Mouse (Mus musculus): ENCODE measurements around the gene BC035947.
"Not testable (repeated sequence)": the region's sequence is repeated elsewhere in the genome, so short reads cannot be mapped to it uniquely, and the experiment has no call there.

The BC035947 gene

DNA sequence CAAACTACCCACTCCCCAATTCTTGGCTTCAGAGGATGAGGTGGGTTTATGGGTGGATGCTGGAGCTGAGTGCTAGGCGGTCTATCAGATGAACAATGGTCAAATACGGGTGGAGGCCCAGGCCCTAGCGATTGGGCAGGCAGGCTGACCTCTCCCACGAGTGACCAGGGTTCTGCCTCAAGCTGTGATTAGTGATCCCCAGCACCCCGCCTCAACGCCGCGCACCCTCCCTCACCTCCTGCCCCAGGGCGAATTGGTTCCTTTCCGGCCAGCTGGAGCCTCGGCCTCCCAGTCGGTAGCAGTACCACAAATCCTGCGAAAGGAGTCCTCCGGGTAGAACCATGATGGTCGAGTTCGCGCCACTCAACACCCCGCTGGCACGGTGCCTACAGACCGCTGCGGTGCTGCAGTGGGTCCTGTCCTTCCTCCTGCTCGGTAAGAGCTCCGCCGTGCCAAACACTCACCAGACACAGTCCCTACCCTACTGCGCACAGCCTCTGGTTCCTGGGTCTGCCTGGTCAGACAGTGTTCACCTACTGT is at the start of gene BC035947:
Gene BC035947 (minus strand): TSS at position 538 of the 540 bp plus-strand sequence.
- DNase-seq (ENCODE audit: low read depth in 2 of 2, low spot score in 2 of 2) = no peak

DNA sequence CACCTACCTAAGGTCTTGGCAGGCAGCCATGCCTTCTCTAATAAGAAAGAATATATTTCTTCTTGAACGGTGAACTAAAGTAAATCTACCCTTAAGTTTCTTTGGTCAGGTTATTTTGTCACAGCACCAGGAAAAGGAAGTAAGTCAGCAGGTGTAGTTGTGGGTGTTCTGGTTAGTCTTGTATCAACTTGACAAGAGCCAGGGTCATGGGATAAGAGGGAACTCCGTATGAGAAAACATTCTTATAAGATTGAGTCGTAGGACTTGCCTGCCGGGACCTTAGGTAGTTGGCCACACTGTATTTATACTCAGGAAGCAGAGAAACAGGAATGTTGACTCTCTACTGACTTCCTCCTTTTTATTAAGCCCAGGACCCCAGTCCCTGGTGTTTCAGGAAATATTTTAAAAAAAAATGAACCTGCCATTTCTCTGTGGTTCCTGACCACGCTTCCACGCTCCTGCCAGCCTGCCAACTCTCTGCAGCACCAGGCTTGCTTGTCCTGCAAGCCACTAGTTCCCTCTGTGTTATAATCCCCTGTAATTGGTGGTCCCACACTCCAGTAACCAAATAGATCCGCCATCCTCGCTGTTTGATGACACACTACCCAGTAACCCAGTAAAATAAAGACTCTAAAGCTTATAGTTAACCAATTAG is 42.2 kb upstream of the BC035947 start:
- DNase-seq (ENCODE audit: low read depth in 2 of 2, low spot score in 2 of 2) = no peak

DNA sequence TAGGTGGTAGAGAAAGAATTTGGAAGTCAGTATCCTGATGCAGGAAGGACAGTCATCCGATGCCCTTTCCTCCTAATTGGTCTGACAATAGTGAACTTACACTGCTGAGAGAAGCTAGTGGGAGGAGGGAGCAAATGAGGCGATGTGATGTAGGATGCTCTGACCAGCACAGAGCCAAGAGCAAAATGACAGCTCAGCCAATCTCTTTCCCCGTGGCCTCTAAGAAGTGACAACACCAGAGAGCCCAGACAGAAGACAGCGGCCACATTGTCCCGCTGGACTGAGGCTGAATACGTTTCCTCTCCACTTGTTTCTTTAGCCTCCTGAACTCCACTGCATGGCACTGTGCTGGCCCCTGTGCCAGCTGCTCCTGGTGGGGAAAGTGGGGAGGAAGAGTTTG is 37.0 kb upstream of the BC035947 start:
- DNase-seq (ENCODE audit: low read depth in 2 of 2, low spot score in 2 of 2) = no peak

DNA sequence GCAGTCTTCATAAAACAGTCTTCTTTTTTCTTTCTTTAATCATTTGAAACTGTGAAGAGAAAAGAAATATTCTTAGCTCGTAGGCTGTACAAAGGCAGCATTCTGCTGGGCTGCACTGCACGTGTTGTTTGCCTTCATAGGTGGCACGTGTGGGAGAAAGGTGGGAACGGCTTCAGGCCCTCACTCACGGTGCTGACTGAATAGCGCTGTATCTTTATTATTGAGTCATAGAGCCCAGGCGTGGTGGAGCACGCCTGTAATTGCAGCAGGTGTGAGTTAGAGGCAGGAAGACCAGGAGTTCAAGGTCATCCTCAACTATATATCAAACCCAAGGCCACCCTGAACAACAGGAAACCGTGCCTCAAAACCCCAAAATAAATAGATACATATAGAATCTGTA is 34.3 kb upstream of the BC035947 start:
- no peak for DNase-seq (ENCODE audit: low read depth in 2 of 2, low spot score in 2 of 2)

DNA sequence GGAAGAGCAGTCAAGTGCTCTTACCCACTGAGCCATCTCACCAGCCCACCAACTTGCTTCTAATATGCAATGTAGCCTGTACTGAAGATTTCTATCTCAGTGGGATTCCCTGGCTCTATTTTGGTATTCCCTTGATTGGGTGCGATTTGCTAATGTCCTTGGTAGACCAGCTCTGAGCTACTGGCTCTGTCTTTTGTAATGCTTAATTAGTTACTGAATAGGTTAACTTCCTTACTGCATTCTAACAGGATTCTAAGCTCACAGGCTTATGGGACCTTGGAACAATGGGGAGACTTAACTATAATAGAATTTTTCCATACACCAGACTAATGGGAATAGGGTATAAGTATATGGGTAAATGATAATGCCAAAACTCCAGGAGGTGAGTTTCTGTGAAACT is 31.7 kb upstream of the BC035947 start:
- DNase-seq (ENCODE audit: low read depth in 2 of 2, low spot score in 2 of 2) = not testable (repeated sequence)

DNA sequence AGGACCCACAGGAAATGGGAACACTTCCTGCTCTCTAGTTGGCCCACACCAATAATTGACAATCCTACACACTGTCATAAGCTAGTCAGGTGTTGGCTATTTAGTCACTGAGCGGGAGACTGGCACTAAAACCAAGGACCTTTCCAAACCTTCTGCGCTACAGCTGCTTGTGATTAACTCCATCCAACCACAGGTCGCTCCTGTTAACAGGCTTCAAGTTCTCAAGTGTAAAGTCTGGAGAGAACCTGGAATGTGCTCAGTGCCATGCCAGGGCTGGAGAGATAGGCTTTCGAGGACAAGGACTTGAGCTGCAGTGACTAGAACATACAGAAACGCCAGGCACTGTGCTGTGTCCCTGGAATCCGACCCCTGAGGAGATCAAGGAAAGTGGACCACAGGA is 27.2 kb upstream of the BC035947 start:
- no peak for DNase-seq (ENCODE audit: low read depth in 2 of 2, low spot score in 2 of 2)

DNA sequence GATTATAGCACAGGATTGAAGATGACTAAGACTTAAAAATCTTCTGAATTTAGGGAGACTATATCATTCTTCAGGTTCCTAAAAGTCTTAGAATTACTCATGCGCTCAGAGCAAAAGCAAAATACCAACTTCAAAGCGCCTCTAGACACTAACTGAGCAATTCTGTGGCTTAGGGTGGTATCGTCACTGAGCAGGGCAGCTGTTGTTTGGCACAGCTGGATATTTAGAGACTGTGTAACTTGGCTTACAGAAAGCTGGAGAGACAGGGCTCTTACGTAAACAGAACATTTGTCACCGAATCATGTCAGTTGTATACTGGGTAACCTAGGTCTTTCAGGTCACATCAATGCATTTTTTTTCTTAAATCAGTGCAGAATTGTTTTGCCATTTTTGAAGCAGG is 26.4 kb upstream of the BC035947 start:
- peak; percentile 51 to 52 for DNase-seq (ENCODE audit: low read depth in 2 of 2, low spot score in 2 of 2)

DNA sequence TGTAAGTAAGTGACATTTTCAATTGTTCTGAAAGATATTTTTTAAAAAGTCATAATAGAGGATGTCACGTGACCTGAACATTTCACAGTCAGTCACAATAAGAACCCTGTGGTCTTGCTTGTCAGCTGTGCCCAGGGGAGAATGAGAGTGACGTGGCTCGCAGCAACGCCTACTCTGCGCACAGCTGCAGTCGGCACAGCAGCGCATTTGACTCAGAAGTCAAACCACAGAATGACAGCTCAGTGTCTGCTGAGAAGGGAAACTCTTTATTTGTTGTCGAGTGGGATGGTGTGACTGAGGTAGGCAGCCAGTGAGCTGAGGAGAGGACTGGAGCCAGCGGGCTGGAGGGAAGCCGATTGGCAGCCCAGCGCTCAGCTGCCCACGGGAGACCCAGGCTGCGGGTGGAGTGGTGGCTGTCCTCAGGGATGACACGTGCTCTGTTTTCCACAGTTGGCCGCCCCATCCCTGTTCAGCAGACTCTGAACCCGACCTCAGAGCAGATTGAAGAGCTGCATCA is 25.6 kb upstream of the BC035947 start:
- DNase-seq (ENCODE audit: low read depth in 2 of 2, low spot score in 2 of 2) = peak; percentile 85

DNA sequence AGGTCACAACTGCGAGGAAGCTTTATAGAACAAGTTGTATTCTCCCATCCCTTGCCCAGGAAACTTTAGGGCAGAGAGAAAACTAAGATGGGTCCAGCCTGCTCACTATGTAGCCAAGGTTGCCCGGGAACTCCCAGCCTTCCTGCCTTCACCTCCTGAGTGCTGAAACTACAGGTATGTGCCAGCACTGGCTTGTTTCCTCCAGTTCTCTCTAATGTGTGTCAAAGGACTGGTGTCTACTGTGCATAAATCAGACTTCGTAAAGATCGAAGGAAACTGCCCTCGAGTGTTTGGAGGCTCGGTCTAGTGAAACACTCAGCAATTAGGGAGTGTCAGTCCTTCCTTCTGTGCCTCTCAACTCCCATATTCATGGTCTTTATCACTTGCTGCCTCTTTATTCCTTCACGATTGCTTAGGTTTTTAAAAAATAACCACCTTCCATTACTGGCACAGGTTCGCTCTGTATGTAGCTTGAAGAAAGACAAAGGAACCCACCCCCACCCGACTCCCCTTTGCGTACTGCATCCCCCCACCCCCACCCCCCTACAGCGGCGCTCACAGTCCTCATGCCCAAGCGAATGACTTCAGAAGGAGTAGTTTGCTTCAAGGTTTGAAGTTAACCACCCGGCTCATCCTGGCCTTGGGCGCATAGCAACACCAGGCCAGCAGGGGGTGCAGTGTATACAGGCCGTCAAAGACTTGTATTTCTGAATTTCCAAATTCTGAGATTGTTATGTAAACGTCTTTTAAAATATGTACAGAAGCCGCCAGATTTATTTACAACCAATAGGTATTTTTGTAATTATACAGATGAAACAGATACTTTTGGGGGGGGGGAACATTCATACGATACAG is 24.6 kb upstream of the BC035947 start:
- DNase-seq (ENCODE audit: low read depth in 2 of 2, low spot score in 2 of 2) = peak; percentile 76 to 87

DNA sequence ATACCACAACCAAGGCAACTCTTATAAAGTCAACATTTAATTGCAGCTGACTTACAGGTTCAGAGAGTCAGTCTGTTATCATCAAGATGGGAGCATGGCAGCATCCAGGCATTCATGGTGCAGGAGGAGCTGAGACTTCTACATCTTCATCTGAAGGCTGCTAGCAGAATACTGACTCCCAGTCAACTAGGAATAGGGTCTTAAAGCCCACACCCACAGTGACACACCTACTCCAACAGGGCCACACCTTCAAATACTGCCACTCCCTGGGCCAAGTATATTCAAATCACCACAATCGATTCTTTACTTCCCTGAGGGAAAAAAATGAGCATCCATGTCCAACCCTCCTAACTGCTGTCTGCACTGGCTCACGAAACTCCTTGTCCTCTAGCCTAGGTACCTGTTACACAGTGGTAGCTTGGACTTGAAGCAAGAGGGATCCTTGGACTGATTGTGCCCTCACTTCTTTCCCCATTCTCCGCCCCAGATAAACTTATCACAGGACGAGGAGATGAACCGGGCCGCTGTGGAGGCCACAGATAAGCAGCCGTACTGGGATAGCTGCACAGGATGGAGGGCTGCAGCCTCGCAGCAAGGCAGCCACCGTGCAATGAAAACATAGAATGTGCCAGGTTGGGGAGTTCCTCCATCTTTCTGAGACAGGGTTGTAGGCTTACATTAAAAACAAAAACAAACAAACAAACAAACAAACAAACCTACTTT is 22.6 kb upstream of the BC035947 start:
- DNase-seq (ENCODE audit: low read depth in 2 of 2, low spot score in 2 of 2) = no peak

DNA sequence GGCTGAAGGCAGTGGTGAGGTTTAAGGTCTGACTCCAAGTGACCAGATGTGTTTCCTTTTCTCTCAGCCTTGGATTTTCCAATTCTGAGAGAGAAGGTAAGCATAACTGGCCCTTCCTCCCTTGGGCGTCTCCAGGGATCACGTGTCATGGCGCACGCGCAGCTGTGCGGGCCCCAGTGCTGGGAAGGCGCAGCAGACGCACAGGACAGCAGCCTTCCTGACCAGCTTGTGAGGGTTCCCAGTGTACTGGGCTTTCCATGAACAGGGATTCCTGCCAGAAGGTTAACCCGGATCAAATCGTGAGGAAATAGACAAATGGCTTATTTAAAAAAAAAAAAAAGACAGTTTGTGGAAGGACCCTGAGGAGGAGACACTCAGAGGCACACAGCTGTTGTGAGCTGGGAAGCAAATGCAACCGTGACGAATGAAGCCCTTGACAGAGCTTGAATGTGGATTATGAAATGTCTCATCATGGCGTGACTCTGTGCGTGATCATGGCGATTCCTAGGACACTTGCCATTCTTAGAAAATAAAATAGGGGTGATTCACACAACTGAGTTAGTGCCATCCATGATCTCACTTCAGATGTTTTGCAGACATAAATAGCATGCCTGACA is 20.3 kb upstream of the BC035947 start:
- no peak for DNase-seq (ENCODE audit: low read depth in 2 of 2, low spot score in 2 of 2)

DNA sequence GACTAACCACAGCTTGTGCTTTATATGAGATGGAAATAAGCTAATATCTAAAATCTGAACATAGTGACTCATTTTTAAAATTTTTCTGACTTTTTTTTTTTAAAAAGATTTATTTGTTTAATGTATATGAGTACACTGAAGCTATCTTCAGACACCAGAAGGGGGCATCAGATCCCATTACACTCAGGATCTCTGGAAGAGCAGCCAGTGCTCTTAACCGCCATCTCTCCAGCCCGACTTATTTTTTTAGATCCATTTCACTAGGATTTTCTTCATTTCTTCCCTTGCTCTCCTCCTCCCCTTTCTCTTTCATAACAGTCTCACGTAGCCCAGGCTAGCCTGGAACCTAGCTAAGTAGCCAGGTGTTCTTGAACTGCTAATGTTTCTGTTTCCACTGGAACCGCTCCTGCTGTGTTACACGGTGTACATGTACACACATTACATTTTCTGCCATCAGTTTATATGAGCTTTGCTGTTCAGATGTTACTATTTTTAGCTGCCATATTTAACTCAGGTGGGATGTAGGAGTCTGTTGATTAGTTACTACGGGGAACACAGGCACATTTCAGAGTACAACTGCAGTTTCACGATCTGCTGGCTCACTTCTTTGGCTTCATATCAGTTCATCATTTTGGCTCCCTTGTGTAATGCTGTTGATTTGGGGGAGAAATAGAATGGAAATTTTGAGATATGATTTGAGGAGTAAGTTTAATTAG is 18.7 kb upstream of the BC035947 start:
- no peak for DNase-seq (ENCODE audit: low read depth in 2 of 2, low spot score in 2 of 2)

DNA sequence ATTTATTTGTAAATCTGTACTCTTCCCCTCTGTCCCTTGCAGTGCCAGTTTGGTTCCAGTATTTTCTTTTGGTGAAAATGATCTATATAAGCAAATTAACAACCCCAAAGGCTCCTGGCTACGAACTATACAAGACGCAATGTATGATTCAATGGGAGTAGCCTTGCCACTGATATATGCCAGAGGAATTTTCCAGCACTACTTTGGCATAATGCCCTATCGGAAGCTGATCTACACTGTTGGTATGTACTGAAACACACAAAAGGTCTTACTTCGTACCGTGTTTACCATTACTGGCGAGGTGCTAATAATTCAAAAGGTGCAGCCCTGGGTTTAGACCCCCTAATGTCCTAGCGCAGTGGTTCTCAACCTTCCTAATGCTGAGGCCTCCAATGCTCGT is 17.1 kb upstream of the BC035947 start:
- no peak for DNase-seq (ENCODE audit: low read depth in 2 of 2, low spot score in 2 of 2)

DNA sequence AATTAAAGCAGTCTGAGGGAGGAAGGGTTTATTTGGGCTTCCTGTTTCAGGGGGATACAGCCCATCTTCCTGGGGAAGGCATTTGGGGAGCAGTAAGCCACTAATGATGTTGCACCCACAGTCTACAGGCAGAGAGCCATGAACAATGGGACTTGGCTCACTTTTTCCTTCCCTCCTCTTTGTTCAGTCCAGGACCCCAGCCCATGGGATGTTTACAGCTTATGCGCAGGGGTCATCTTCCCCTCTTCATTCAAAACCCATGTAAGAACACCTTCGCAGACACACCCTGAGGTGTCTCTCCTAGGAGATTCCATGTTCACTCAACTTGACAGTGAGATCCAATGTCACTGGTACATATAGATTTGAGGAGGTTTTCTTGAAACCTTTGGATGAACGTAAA is 16.4 kb upstream of the BC035947 start:
- no peak for DNase-seq (ENCODE audit: low read depth in 2 of 2, low spot score in 2 of 2)

DNA sequence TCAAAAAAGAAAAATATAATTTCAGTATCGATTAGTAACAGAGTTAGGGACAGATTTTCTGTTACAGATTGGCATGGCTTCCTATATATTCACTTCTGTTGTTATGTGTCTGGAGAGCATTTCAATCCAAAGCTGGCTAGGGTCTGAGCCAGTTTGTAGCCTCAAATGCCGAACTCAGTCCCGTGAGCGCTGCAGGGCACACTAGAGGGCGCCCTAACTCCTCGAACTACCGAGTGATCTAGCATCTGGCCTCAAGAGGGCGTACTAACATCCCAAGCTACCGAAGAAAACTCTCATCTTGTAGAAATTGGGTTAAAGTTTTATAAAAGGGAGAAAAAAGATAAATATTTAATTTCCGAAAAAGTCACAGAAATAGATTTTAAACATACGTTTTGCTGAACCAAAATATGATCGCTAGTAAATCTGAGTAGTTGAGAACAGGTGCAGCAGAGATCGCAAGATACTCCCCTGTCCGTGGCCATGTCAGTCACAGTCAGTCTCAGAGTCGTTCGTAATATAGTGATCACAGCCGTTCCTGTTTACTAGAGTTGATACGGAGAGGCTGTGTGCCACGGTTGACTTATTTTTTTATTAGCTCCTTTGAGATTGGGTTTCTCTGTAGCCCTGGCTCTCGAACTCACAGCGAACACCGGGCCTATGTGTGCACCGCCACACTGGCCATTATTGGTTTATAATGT is 13.4 kb upstream of the BC035947 start:
- peak; percentile 58 to 61 for DNase-seq (ENCODE audit: low read depth in 2 of 2, low spot score in 2 of 2)

DNA sequence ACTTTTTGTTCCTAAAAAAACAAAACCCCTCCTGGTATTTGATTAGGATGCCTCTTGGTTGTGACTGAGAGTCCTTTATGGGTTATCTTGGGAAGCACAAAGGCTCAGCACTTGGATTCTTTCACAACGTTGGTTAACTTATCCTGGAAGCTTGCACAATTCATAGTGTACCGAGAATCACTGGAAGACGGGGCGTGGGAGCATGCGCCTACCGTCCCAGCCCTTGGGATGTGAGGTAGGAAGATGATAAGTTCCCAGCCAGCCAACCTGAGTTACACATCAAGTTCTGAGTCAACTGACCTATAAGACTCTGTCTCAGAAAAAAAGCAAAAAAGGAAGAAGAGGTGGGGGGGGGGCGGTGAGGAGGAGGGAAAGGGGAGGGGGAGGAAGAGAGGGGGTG is 6.9 kb upstream of the BC035947 start:
- DNase-seq (ENCODE audit: low read depth in 2 of 2, low spot score in 2 of 2) = no peak

DNA sequence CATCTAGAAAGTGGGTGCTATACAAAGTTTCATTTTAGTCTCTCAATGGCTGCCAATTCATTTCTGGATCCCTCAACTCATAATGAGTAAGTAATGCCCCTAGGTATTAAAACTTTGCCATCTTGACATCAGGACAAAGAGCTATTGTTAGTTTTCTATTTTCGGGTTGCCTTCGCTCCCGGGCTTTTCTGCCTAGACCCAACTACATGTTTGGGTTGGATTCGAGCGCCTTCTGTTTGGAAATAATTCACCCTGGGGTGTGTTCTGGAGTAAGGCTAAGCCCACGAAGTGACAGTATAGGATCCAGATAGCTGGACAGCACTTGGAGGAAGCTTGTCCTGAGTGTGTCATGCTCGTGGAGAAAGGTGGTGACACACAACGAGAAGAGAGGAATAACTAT is 798 bp upstream of the BC035947 start:
- DNase-seq (ENCODE audit: low read depth in 2 of 2, low spot score in 2 of 2) = no peak

DNA sequence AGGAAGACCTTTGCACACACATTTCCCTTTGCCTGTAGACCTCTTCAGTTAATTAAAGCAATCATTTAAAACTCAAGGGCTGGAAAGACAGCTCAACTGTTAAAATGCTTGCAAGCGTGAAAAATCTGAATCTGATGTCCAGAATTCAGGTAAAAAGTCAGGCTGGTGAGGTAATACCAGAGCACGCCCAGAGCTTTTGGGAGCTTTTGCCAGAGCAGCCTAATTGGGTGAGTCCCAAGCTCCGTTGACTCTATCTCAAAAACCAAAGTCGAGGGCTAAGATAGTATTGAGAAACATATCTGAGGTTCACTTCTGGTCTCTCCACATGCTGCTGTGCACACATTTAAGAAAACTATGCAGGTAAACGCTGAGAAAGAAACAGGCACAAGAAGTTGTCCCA is 1.1 kb downstream of the BC035947 start, which contains the start of gene Mogat1:
Gene Mogat1 (plus strand): TSS at position 130 of the 400 bp plus-strand sequence.
- DNase-seq (ENCODE audit: low read depth in 2 of 2, low spot score in 2 of 2) = no peak

DNA sequence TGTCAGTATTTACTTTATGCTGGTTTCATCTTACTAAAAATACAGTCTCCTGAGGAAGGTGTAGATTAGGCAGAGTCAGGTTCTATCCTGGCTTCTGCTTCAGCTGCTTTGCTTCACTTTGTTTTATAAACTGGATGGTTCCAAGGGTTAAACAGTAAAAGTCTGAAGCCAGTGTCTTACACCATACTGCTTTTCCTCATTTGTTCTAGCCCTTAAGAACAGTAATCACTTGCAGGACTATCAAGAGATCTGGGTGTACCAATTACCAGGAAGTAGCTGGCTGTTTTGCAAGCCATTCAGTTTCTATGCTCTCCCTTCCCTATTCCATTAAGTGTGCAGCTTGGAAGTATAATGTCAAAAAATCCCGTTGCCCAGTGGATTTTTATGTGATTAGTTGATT is 4.8 kb downstream of the BC035947 start:
- no peak for DNase-seq (ENCODE audit: low read depth in 2 of 2, low spot score in 2 of 2)

DNA sequence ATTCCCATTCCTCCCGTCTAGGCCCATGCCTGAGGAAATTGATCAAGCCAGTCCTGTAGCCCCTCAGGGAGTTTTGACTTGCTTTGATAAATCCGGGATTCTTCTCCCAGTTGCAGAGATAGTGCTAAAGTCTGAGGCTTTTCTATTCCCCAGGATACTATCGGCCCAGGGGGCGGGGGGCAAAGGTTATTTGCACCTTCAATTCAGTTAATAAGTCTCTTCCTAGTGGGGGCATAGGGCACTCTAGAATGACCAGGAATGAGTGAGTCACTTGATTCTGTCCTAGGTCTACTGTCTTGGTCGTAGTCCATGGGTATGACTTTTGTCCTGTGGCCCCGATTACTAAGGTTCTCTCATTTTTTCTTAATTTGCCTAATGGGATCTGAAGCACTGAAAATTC is 9.4 kb downstream of the BC035947 start:
- DNase-seq (ENCODE audit: low read depth in 2 of 2, low spot score in 2 of 2) = no peak
